Mouse (Mus musculus): ENCODE measurements around the gene Medag.

The Medag gene

GRCm38 (mm10) chr5:149411509-149412193, at the start of gene Medag:
TSS of gene Medag (plus strand) at chr5:149411749.
- DNase-seq (ENCODE audit: low read depth): no peak

GRCm38 (mm10) chr5:149362626-149363025, 48.9 kb upstream of the Medag start:
- DNase-seq (ENCODE audit: low read depth): no peak

GRCm38 (mm10) chr5:149363903-149364755, 47.4 kb upstream of the Medag start:
- no peak for DNase-seq (ENCODE audit: low read depth)

GRCm38 (mm10) chr5:149367011-149367410, 44.5 kb upstream of the Medag start:
- DNase-seq (ENCODE audit: low read depth): no peak

GRCm38 (mm10) chr5:149367544-149368466, 43.7 kb upstream of the Medag start:
- no peak for DNase-seq (ENCODE audit: low read depth)

- no peak for DNase-seq (ENCODE audit: low read depth)
These were observed 42.8 kb upstream of the Medag start for GRCm38 (mm10) chr5:149368575-149369312.

- no peak for DNase-seq (ENCODE audit: low read depth)
These were observed 42.0 kb upstream of the Medag start for GRCm38 (mm10) chr5:149369373-149370035.

GRCm38 (mm10) chr5:149372018-149372417, 39.5 kb upstream of the Medag start:
- no peak for DNase-seq (ENCODE audit: low read depth)

- DNase-seq (ENCODE audit: low read depth): no peak
These were observed 38.3 kb upstream of the Medag start for GRCm38 (mm10) chr5:149373224-149373623.

GRCm38 (mm10) chr5:149374026-149374425, 37.5 kb upstream of the Medag start:
- peak; percentile 63 for DNase-seq (ENCODE audit: low read depth)

GRCm38 (mm10) chr5:149375074-149375888, 36.3 kb upstream of the Medag start:
- DNase-seq (ENCODE audit: low read depth): no peak

GRCm38 (mm10) chr5:149375889-149376212, 35.7 kb upstream of the Medag start:
- DNase-seq (ENCODE audit: low read depth): peak; percentile 79

- DNase-seq (ENCODE audit: low read depth): no peak
These were observed 35.2 kb upstream of the Medag start for GRCm38 (mm10) chr5:149376367-149376766.

GRCm38 (mm10) chr5:149377253-149377652, 34.3 kb upstream of the Medag start:
- DNase-seq (ENCODE audit: low read depth): no peak

GRCm38 (mm10) chr5:149378566-149378965, 33.0 kb upstream of the Medag start:
- DNase-seq (ENCODE audit: low read depth): no peak

GRCm38 (mm10) chr5:149379131-149379784, 32.3 kb upstream of the Medag start:
- DNase-seq (ENCODE audit: low read depth): no peak

- DNase-seq (ENCODE audit: low read depth): no peak
These were observed 31.7 kb upstream of the Medag start for GRCm38 (mm10) chr5:149379861-149380260.

GRCm38 (mm10) chr5:149380388-149380916, 31.1 kb upstream of the Medag start:
- DNase-seq (ENCODE audit: low read depth): no peak

GRCm38 (mm10) chr5:149381948-149382347, 29.6 kb upstream of the Medag start:
- no peak for DNase-seq (ENCODE audit: low read depth)
